Mouse (Mus musculus) bone marrow, adult 2 months (tissue): Measurements from ENCODE around the gene Trim8. TPM values are rescaled to one million over a fixed set of nuclear protein-coding genes. Genes with fewer than 3 reads are reported as not detected.
A peak's percentile ranks its signal among the peaks of the same experiment; 100 is the strongest.

Source experiments
- H3K27ac ChIP-seq: fragments of 200-500 bp; 2 replicates; pipeline ENCODE4 v1.5.1; 2012; ENCODE audit warnings: low read depth, mild to moderate bottlenecking, control low read depth, inconsistent platforms, low read length; ENCODE audit not compliant: control insufficient read depth, poor library complexity, insufficient read depth
- H3K4me1 ChIP-seq: fragments of 200-500 bp; 2 replicates; pipeline ENCODE4 v1.6.1; 2011; ENCODE audit warnings: low read length; ENCODE audit not compliant: control insufficient read depth, insufficient read depth
- H3K4me3 ChIP-seq: fragments of 200-500 bp; replicated peaks from 2 replicates; pipeline ENCODE3; 2011; ENCODE audit warnings: mild to moderate bottlenecking, low read depth, low read length, control low read depth; ENCODE audit not compliant: control insufficient read depth
- CTCF ChIP-seq: fragments of 200-500 bp; IDR thresholded peaks from 2 replicates; pipeline ENCODE4 v1.5.1; 2011; ENCODE audit warnings: low read length, control low read depth; ENCODE audit not compliant: control insufficient read depth, insufficient read depth
- POLR2A ChIP-seq: fragments of 200-500 bp; IDR thresholded peaks from 2 replicates; pipeline ENCODE4 v1.6.1; 2011; ENCODE audit warnings: low read depth, mild to moderate bottlenecking, control low read depth, low read length, borderline replicate concordance; ENCODE audit not compliant: control insufficient read depth
- WGBS: fragments of 180-500 bp; shearing (Covaris S2); methylation state at CpG from one replicate; pipeline ENCODE4 v1.1.7; 2018; 5-methylcytosine and 5-hydroxymethylcytosine counted together
- polyA plus RNA-seq: library from polyadenylated mRNA; stranded (reverse); fragments of >200 nt; gene quantifications from 2 replicates; pipeline ENCODE4 v1.2.4, GENCODE M21; 2011; ENCODE audit warnings: low replicate concordance; ENCODE audit not compliant: missing spikeins, insufficient read depth, insufficient read length

Gene Trim8
- polyA plus RNA-seq, 1 experiment: 25.9 TPM

DNA sequence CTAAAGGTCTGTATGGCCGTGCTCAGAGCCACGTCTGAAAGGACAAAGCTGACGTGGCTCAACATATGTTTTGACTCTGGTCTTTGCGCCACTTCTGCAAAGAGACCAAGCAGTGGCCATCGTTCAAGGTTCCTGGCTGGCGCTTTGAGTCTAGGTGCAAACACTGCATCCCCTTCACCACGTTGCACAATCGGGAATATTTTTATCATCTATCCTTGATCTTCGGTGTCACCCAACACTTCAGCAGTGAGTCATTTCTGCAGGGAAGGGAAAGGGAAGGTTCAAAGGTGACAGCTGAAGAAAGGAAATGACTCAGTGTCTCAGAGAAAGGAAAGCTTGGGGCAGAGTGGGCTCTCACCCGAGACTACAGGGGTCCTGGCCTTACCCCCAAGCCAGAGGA lies 42.2 kb upstream of the Trim8 start:
- TF ChIP-seq CTCF: no peak
- no peak for TF ChIP-seq POLR2A
- H3K4me1 ChIP-seq: peaks cover 12% of the 10 kb centered on the region

DNA sequence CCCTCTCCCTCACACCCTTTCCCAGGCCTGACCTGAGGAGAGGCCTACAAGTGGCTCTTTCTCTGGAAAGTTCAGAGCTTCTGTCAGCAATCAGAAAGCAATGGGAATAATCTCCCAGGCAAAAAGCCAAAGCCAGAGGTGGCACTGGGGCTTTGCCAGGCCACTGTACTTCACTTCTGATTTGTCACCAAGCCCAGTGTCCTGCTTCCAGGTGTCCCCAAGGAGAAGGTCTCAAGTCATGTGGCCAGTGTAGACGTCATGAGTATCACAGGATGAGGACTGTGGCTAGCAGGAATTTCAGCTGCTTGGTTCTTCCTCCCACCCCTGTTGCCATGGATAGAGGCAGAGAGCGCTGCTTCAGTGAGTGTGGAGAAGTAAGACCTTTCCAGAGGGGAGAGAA lies 41.6 kb upstream of the Trim8 start:
- no peak overlapping the region for H3K27ac ChIP-seq
- H3K4me3 ChIP-seq: no peak overlapping the region
- WGBS: 81% methylated on average over 2 of the region's 2 CpGs
- peaks cover 7% of the 10 kb centered on the region for H3K4me1 ChIP-seq
- no peak for TF ChIP-seq POLR2A
- no peak for TF ChIP-seq CTCF

More for the DNA sequence above, 42.2 kb upstream of the Trim8 start:
- 52% methylated on average over 10 of the region's 10 CpGs for WGBS
- Histone ChIP-seq H3K27ac (no peak overlapping the region), H3K4me3 (no peak overlapping the region)

DNA sequence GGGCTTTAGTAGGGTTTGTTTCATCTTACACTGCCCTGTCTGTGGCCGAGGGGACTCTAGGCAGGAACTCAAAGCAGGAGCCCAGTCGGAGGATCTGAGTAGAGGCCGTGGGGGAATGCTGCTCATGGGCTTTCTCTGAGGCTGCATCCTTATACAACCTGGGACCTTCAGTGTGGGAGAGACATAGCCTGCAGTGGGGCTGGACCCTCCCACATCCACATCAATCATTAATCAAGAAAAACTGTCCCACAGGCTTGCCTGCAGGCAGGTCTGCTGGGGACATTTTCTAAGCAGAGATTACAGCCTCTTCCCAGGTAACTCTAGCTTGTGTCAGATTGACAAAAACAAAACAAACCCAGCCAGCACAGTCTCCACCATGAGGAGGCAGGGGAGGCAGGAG lies 38.9 kb upstream of the Trim8 start:
- 89% methylated on average over 3 of the region's 3 CpGs for WGBS
- Histone ChIP-seq H3K27ac (no peak overlapping the region), H3K4me1 (peaks cover 10% of the 10 kb centered on the region), H3K4me3 (no peak overlapping the region)
- no peak for TF ChIP-seq CTCF
- no peak for TF ChIP-seq POLR2A

DNA sequence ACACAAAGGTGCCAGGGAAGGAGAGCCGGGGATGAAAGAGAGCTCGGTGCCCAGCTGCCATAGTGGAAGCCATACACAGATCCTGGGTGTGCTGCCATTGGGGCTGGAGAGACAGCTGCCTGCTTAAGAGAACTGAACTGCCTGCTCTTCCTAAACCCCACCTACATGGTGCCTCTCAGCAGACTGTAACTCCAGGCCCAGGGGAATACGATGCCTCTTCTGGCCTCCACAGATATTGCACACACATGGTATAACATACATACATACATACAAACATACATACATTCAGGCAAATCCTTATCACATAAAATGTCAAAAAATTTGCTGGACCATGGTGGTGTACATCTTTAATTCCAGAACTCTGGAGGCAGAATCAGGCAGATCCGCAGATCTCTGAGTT lies 38.1 kb upstream of the Trim8 start:
- 93% methylated on average over 4 of the region's 4 CpGs for WGBS
- no peak for TF ChIP-seq POLR2A
- no peak for TF ChIP-seq CTCF
- no peak overlapping the region for H3K27ac ChIP-seq
- no peak overlapping the region for H3K4me3 ChIP-seq
- H3K4me1 ChIP-seq: peaks cover 14% of the 10 kb centered on the region

DNA sequence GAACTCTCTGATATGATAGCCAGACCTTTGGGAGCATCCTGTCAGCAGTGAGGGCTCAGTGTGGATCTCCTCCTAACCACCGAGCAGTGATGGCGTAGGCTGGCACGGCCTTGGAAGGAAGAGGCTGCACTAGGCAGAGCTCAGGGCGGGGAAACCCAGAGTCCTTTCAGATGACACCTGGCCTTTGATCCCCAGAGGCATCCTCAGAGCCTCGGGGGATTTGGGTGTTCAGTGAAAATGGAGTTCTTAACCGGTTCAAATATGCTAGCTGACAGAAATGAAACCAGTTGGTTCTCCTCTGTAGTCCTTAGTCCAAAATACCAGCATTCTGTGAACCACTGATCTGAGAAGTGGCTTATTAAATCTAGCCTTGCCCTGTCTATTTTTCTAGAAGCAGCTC lies 35.3 kb upstream of the Trim8 start:
- 43% methylated on average over 6 of the region's 6 CpGs for WGBS
- H3K4me3 ChIP-seq: peak overlapping the region; percentile 15
- peaks cover 14% of the 10 kb centered on the region for H3K4me1 ChIP-seq
- peak overlapping the region; percentile 88 for H3K27ac ChIP-seq
- TF ChIP-seq CTCF: no peak
- TF ChIP-seq POLR2A: no peak

DNA sequence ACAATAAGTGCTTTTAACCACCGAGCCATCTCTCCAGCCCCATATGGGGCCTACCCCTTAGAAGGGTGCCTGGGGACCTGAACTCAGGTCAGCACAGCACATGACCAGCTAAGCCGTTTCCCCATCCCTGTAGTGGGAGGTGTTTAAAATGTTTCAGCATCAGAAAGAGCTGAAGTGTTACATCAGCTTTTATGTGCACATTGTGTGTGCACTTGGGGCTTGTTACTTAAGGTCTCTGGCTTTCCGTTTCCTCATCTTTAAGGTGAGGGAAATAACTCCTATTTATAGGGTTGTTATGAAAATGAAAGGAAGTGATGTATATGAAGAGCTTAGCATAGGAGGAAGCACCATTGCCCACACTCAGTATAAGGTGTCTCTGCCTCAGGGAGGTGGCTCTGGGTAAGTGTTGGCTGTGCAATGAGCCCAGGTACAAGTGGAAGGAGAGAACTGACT lies 34.4 kb upstream of the Trim8 start:
- peaks cover 14% of the 10 kb centered on the region for H3K4me1 ChIP-seq
- no peak overlapping the region for H3K4me3 ChIP-seq
- peak overlapping the region; percentile 88 for H3K27ac ChIP-seq
- TF ChIP-seq POLR2A (peak; percentile 48; the same call in 1 of the 2 replicates), CTCF (no peak)
- WGBS: 23% methylated on average over 3 of the region's 3 CpGs

DNA sequence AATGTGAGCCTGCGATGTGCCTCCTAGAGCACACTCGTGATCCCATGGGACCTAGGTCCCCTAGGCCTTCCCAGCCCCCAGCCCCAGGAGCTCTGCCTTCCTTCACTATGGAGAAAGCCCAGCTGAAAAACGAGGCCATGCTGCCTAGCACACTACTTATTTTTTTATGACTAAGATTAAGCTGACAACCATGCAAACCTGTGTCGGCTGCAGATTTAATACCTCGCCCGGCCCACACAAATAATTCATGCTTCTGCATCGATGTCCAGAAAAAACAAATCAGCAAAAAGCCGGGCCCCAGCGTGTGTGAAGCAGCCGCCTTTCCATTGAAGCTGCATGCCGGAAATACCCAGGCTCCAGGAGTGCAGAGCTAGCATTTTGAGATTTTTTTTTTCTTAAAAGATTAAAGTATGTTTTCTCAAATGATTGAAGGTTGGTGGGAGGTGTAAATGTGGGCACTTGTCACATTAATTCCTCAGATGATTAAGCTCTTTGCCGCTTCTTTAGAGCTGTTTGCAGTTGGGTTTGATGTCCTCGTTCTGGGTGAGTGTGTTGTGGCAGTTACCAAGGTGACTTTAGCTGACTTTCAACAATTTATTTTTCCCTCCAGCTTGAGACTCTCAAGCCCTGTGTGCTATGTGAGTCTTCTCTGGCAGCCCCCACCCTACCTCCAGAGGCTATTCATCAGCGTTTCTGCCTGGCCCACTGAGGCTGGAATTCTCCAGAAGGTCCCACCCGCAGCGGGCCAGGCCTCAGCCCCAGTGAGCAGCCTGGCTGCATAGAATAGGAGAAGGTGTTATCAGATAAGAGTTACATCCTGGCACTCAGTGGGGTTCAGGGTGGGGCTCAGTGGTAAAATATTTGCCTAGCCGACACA lies 30.9 kb upstream of the Trim8 start:
- no peak for TF ChIP-seq POLR2A
- no peak for TF ChIP-seq CTCF
- Histone ChIP-seq H3K27ac (peak overlapping the region; percentile 53), H3K4me1 (peaks cover 12% of the 10 kb centered on the region), H3K4me3 (no peak overlapping the region)
- WGBS: 57% methylated on average over 17 of the region's 17 CpGs

DNA sequence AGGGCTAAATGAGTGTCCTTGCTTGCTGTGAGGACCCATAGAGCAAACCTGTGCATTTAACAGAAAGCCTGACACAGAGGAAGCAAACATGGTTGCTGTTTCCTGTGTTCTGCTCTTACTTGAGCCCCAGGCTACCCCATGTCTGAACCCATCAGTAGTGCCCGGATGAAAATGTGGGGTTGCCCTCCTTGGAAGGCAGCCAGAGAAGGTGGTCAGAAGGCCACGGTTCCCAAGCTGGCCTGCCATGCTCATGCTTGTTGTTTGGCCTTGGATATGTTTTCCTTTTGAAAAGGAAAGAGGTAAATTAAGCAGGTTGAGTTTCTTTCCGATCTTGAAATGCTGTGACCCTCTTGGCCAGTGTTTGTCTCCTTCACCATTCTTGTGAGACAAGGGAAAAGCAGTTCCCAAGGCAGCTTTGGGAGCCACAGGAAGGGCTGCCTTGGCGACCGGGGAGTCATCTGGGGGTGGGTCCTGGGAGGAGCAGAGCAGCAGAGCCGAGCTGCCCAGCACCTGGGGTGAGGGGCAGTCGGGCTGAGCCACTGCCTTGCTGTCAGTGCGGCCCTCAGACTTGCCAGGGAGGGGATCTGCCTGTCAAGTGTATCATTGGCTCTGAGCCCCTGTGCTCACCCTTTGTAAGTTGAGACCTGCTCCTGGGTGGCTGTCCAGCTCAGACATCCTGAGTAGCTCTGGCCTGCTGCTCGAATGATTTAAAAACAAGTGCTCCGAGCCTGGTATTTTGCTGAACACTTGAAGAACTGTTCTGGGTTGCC lies 30.0 kb upstream of the Trim8 start:
- no peak overlapping the region for H3K4me3 ChIP-seq
- WGBS: 40% methylated on average over 10 of the region's 10 CpGs
- TF ChIP-seq CTCF (no peak), POLR2A (no peak)
- H3K27ac ChIP-seq: peak overlapping the region; percentile 47
- peaks cover 10% of the 10 kb centered on the region for H3K4me1 ChIP-seq
